Mouse (Mus musculus) left cerebral cortex, postnatal 25 days (tissue): ENCODE results near the gene Tdrd1. TPM values are rescaled to one million over a fixed set of nuclear protein-coding genes. Genes with fewer than 3 reads are reported as not detected.
A peak's percentile ranks its signal among the peaks of the same experiment; 100 is the strongest.

Experiments used
- DNase-seq, 2 experiments: peaks; one replicate each; pipeline ENCODE4 v3.0.0; 2022; ENCODE audit warnings: low spot score in 2 of 2, mixed read lengths in 1 of 2
- intact Hi-C: fragments of 180-260 bp; cut with DNase I; formaldehyde crosslinking; loops from one replicate; pipeline ENCODE4 v1.15.1; 2025
- total RNA-seq, 2 experiments: library from RNA; stranded (reverse); gene quantifications; 2 replicates each; pipeline ENCODE4 v1.2.3; 2021

The Tdrd1 gene
- total RNA-seq, 2 experiments from 2014 or later: 0.25 to 0.39 TPM

- DNase-seq: peak; percentile 98
- intact Hi-C loops: loop anchor here (5.0 to 10.0 kb wide), 2 partner anchors 85 to 183 kb away; partner anchors contain the start of gene Afap1l2
These were observed 4.1 kb upstream of the Tdrd1 start, which contains the start of gene Ccdc186 for GRCm38 (mm10) chr19:56821798-56822447. TSS of gene Ccdc186 (minus strand) at chr19:56822190.

- DNase-seq: no peak
- intact Hi-C loops: loop anchor here (5.0 to 10.0 kb wide), 2 partner anchors 85 to 182 kb away; partner anchors contain the start of gene Afap1l2
These were observed 3.6 kb upstream of the Tdrd1 start for GRCm38 (mm10) chr19:56822448-56822836.

- intact Hi-C loops: loop anchor here (10.0 kb wide), 1 partner anchor 176 kb away; the partner anchor contains the start of gene Afap1l2
- no peak for DNase-seq
These were observed 2.3 kb downstream of the Tdrd1 start for GRCm38 (mm10) chr19:56828305-56828704.

GRCm38 (mm10) chr19:56829267-56829666 is 3.3 kb downstream of the Tdrd1 start:
- no peak for DNase-seq
- intact Hi-C loops: loop anchor here (10.0 kb wide), 1 partner anchor 176 kb away; the partner anchor contains the start of gene Afap1l2

GRCm38 (mm10) chr19:56830163-56830562 is 4.2 kb downstream of the Tdrd1 start:
- intact Hi-C loops: no loop called here
- DNase-seq: no peak

GRCm38 (mm10) chr19:56835340-56835739 is 9.3 kb downstream of the Tdrd1 start:
- DNase-seq: no peak
- intact Hi-C loops: no loop called here

- intact Hi-C loops: no loop called here
- no peak for DNase-seq
These were observed 13.1 kb downstream of the Tdrd1 start for GRCm38 (mm10) chr19:56838942-56839706.

GRCm38 (mm10) chr19:56842974-56843373 is 17.0 kb downstream of the Tdrd1 start:
- intact Hi-C loops: no loop called here
- no peak for DNase-seq

- intact Hi-C loops: no loop called here
- no peak for DNase-seq
These were observed 26.6 kb downstream of the Tdrd1 start for GRCm38 (mm10) chr19:56852590-56852989.

- intact Hi-C loops: no loop called here
- no peak for DNase-seq
These were observed 30.4 kb downstream of the Tdrd1 start for GRCm38 (mm10) chr19:56856455-56856854.

- intact Hi-C loops: no loop called here
- DNase-seq: no peak
These were observed 41.7 kb downstream of the Tdrd1 start for GRCm38 (mm10) chr19:56867701-56868100.

GRCm38 (mm10) chr19:56873816-56874600 is 48.0 kb downstream of the Tdrd1 start, which contains the start of gene Vwa2:
TSS of gene Vwa2 (plus strand) at chr19:56874249.
- DNase-seq: peak; percentile 6 to 17
- intact Hi-C loops: no loop called here

- intact Hi-C loops: no loop called here
These were observed 48.7 kb downstream of the Tdrd1 start for GRCm38 (mm10) chr19:56874601-56875315.

GRCm38 (mm10) chr19:56877364-56877763 is 51.4 kb downstream of the Tdrd1 start:
- intact Hi-C loops: no loop called here

More at GRCm38 (mm10) chr19:56874601-56875315, 48.7 kb downstream of the Tdrd1 start:
- DNase-seq: no peak

GRCm38 (mm10) chr19:56887879-56888278 is 61.9 kb downstream of the Tdrd1 start:
- peak in 1 of 2 experiments; percentile 28 for DNase-seq
- intact Hi-C loops: no loop called here

More at GRCm38 (mm10) chr19:56877364-56877763, 51.4 kb downstream of the Tdrd1 start:
- DNase-seq: no peak

GRCm38 (mm10) chr19:56888654-56889053 is 62.6 kb downstream of the Tdrd1 start:
- intact Hi-C loops: no loop called here
- DNase-seq: no peak

GRCm38 (mm10) chr19:56891438-56891837 is 65.4 kb downstream of the Tdrd1 start:
- intact Hi-C loops: no loop called here
- DNase-seq: no peak

GRCm38 (mm10) chr19:56892586-56892985 is 66.6 kb downstream of the Tdrd1 start:
- DNase-seq: no peak
- intact Hi-C loops: no loop called here

GRCm38 (mm10) chr19:56893326-56893725 is 67.3 kb downstream of the Tdrd1 start:
- no peak for DNase-seq
- intact Hi-C loops: no loop called here
